Mouse (Mus musculus) heart, postnatal 0 days (tissue): ENCODE results near the gene Tmem50a. TPM values are rescaled to one million over a fixed set of nuclear protein-coding genes. Genes with fewer than 3 reads are reported as not detected.

Experiments used
- ATAC-seq: fragments of 200-750 bp; cut with Nextera tagmentation; 2 replicates; pipeline ENCODE4 v1.8.0; 2017; ENCODE audit warnings: low read depth, moderate number of reproducible peaks, moderate library complexity; ENCODE audit not compliant: insufficient read depth
- DNase-seq: peaks from one replicate; pipeline ENCODE4 v3.0.0-alpha.2; 2016; ENCODE audit warnings: low spot score
- H3K27ac ChIP-seq: fragments of 300-500 bp; sonication (generic); 2 replicates; pipeline ENCODE4 v1.5.1; 2014; ENCODE audit warnings: low read depth, mild to moderate bottlenecking
- H3K27me3 ChIP-seq: fragments of 300-500 bp; sonication (generic); 2 replicates; pipeline ENCODE4 v1.6.1; 2014; ENCODE audit warnings: low read length, mixed read lengths; ENCODE audit not compliant: control insufficient read depth, insufficient read depth
- H3K36me3 ChIP-seq: fragments of 300-500 bp; sonication (generic); replicated peaks from 2 replicates; pipeline ENCODE4 v1.6.1; 2014; ENCODE audit warnings: low read length, mixed read lengths; ENCODE audit not compliant: control insufficient read depth, insufficient read depth
- H3K4me1 ChIP-seq: fragments of 300-500 bp; sonication (generic); 2 replicates; pipeline ENCODE4 v1.6.1; 2014; ENCODE audit warnings: antibody characterized with exemption; ENCODE audit not compliant: control insufficient read depth, insufficient read depth
- H3K4me2 ChIP-seq: fragments of 300-500 bp; sonication (generic); 2 replicates; pipeline ENCODE4 v1.6.1; 2014; ENCODE audit warnings: low read depth, mild to moderate bottlenecking, low read length, moderate library complexity
- H3K4me3 ChIP-seq: fragments of 300-500 bp; sonication (generic); 2 replicates; pipeline ENCODE4 v1.5.1; 2014; ENCODE audit warnings: low read depth, low read length
- H3K9ac ChIP-seq: fragments of 300-500 bp; sonication (generic); replicated peaks from 2 replicates; pipeline ENCODE4 v1.6.1; 2014; ENCODE audit warnings: low read depth, low read length, mixed read lengths
- H3K9me3 ChIP-seq: fragments of 300-500 bp; sonication (generic); replicated peaks from 2 replicates; pipeline ENCODE4 v1.6.1; 2016; ENCODE audit warnings: low read length; ENCODE audit not compliant: control insufficient read depth
- CTCF ChIP-seq: IDR thresholded peaks from 2 replicates; pipeline ENCODE4 v1.5.1; 2016; ENCODE audit warnings: antibody characterized with exemption, control low read depth, low read depth
- EP300 ChIP-seq: IDR thresholded peaks from 2 replicates; pipeline ENCODE4 v1.6.1; 2016; ENCODE audit warnings: antibody characterized with exemption, low read depth
- WGBS: fragments of 180-500 bp; shearing (Covaris S2); extraction: QIAGEN DNeasy Blood & Tissue Kit; methylation state at CpG from one replicate; pipeline ENCODE4 v1.1.7; 2014; 5-methylcytosine and 5-hydroxymethylcytosine counted together
- polyA plus RNA-seq: library from polyadenylated mRNA; unstranded; fragments of >200 nt; fragmentation: Nextera tagmentation; extraction: Ambion mirVana; gene quantifications from 2 replicates; pipeline ENCODE4 v1.2.1, GENCODE M21; 2015
- total RNA-seq: library from RNA; depleted of rRNA; stranded (reverse); fragments of >200 nt; gene quantifications from 2 replicates; pipeline ENCODE4 v1.2.3, GENCODE M21; 2014; ENCODE audit warnings: low replicate concordance

The Tmem50a gene
- total and polyA plus RNA-seq, 2 experiments from 2014 or later = 117 to 160 TPM

- 30% methylated on average over 15 of the region's 15 CpGs for WGBS
These were observed 39.6 kb upstream of the Tmem50a start for GRCm38 (mm10) chr4:134954461-134954860.

GRCm38 (mm10) chr4:134950518-134951091, 35.8 kb upstream of the Tmem50a start:
- Histone ChIP-seq H3K9me3 (no peaks in the 10 kb centered on the region), H3K4me1 (no peaks in the 10 kb centered on the region), H3K27ac (peak overlapping the region; percentile 52), H3K4me2 (no peak overlapping the region), H3K36me3 (no peaks in the 10 kb centered on the region), H3K9ac (no peak overlapping the region), H3K27me3 (0 out of 2 replicates have a peak, but pooled peaks cover 7% of the 10 kb centered on the region), H3K4me3 (no peak overlapping the region)
- DNase-seq (peak; percentile 79), ATAC-seq (peak; percentile 87)
- TF ChIP-seq EP300 = peak; percentile 36; the same call in 1 of the 2 replicates
- TF ChIP-seq CTCF = peak; percentile 55
- 11% methylated on average over 11 of the region's 11 CpGs for WGBS

More at GRCm38 (mm10) chr4:134954461-134954860, 39.6 kb upstream of the Tmem50a start:
- no peak for TF ChIP-seq EP300
- TF ChIP-seq CTCF = no peak
- Histone ChIP-seq H3K4me3 (no peak overlapping the region), H3K9me3 (no peaks in the 10 kb centered on the region), H3K4me1 (no peaks in the 10 kb centered on the region), H3K27me3 (peaks cover 22% of the 10 kb centered on the region; the same call in 1 of the 2 replicates), H3K36me3 (no peaks in the 10 kb centered on the region), H3K27ac (no peak overlapping the region), H3K9ac (no peak overlapping the region), H3K4me2 (no peak overlapping the region)
- no peak for ATAC-seq
- no peak for DNase-seq

- peak overlapping the region; percentile 4; the same call in 1 of the 2 replicates for H3K4me3 ChIP-seq
- H3K27me3 ChIP-seq = no peaks in the 10 kb centered on the region
- no peak overlapping the region for H3K27ac ChIP-seq
- no peak overlapping the region for H3K9ac ChIP-seq
- peak; percentile 96 for TF ChIP-seq CTCF
- no peak for TF ChIP-seq EP300
- H3K36me3 ChIP-seq = no peaks in the 10 kb centered on the region
- H3K9me3 ChIP-seq = no peaks in the 10 kb centered on the region
- H3K4me2 ChIP-seq = peak overlapping the region; percentile 52
- ATAC-seq = peak; percentile 33; the same call in 1 of the 2 replicates
- DNase-seq = peak; percentile 60
- H3K4me1 ChIP-seq = no peaks in the 10 kb centered on the region
- WGBS = 5% methylated on average over 17 of the region's 17 CpGs
These were observed 31.4 kb upstream of the Tmem50a start for GRCm38 (mm10) chr4:134946024-134946744.

- no peaks in the 10 kb centered on the region for H3K27me3 ChIP-seq
- H3K4me3 ChIP-seq = no peak overlapping the region
- no peaks in the 10 kb centered on the region for H3K36me3 ChIP-seq
- WGBS = 40% methylated on average over 27 of the region's 27 CpGs
- H3K27ac ChIP-seq = no peak overlapping the region
- no peaks in the 10 kb centered on the region for H3K9me3 ChIP-seq
- ATAC-seq (no peak), DNase-seq (no peak)
- H3K4me1 ChIP-seq = no peaks in the 10 kb centered on the region
- H3K9ac ChIP-seq = no peak overlapping the region
- no peak overlapping the region for H3K4me2 ChIP-seq
- TF ChIP-seq EP300 (no peak), CTCF (no peak)
These were observed 29.1 kb upstream of the Tmem50a start for GRCm38 (mm10) chr4:134943758-134944538.

- Histone ChIP-seq H3K27ac (no peak overlapping the region), H3K36me3 (peaks cover 20% of the 10 kb centered on the region), H3K9ac (no peak overlapping the region), H3K4me3 (no peak overlapping the region), H3K27me3 (no peaks in the 10 kb centered on the region), H3K9me3 (no peaks in the 10 kb centered on the region), H3K4me1 (no peaks in the 10 kb centered on the region; the same call in 1 of the 2 replicates), H3K4me2 (no peak overlapping the region)
- TF ChIP-seq EP300 = no peak
- WGBS = 66% methylated on average over 9 of the region's 9 CpGs
- DNase-seq = no peak
- ATAC-seq = no peak
These were observed 25.1 kb upstream of the Tmem50a start for GRCm38 (mm10) chr4:134939900-134940299.
